ENCODE assay signal across 9 mouse cellular contexts in the genomic region with DNA sequence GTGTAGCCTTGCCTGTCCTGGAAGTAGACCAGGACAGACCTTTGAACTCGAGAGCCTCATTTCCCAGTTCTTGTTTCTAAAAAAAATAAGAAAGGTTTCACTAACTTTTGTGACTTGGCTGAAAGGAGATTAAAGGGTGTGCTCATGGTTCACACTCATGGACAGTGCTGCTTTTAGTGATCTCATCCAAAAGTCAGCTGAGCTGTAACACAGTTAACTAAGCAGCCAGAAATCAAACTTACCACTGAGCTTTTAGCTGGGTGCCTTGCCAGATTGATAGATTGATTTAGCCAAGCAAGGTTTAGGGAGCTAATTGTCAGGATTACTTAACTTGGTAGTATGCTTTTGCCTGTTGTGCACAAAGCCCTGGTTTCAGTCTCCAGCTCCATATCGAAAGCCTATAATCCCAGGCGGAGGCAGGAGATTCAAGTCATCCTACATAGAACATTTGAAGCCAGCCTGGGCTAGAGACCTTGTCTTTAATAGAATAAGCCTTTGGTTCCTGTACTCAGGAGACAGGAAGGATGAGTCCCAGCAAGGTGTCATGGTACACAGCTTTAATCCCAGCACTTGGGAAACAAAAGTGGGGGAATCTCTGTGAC. TPM values are rescaled to one million over a fixed set of nuclear protein-coding genes. Genes with fewer than 3 reads are reported as not detected.
A peak's percentile ranks its signal among the peaks of the same experiment; 100 is the strongest.
DNase-seq lines count a peak whose midpoint lies in the region; ATAC-seq and TF ChIP-seq lines count a peak whose summit lies in the region.
"Had no signal": no experiment of that assay in that cellular context is flagged by ENCODE, and none has a peak within 500 bp of the region (broad histone marks: within the 10 kb centered on the region; RNA-seq: fewer than 3 reads in every experiment).

No protein-coding gene starts in this region.

- TF ChIP-seq POLR2A in CH12.LX (IDR thresholded peaks at IDR 0.05; ENCODE audit: low read depth, low read length) = no peak; the same call in 1 of the 2 replicates
- no peak for TF ChIP-seq POLR2A in thymus, adult 2 months (IDR thresholded peaks at IDR 0.05; ENCODE audit: control insufficient read depth, extremely low read depth, insufficient read depth, low read length, poor library complexity)

- no peak for TF ChIP-seq CTCF in CH12.LX (conservative IDR thresholded peaks at IDR 0.05 in 1 of 2, IDR thresholded peaks at IDR 0.05 in 1 of 2; ENCODE audit: low read depth in 2 of 2, low read length in 2 of 2)
- TF ChIP-seq CTCF in thymus, adult 2 months (IDR thresholded peaks at IDR 0.05; ENCODE audit: borderline replicate concordance, control insufficient read depth, extremely low read depth, insufficient read depth, low read length, poor library complexity) = no peak

- H3K4me1 ChIP-seq in erythroblast, embryonic 14.5 days (ENCODE audit: control insufficient read depth) = peaks cover 49% of the 10 kb centered on the region
- peaks cover 3 to 46% of the 10 kb centered on the region in 2 experiments; a peak in 2 of 4 replicates for H3K4me1 ChIP-seq in CH12.LX (ENCODE audit: control insufficient read depth in 1 of 2, insufficient read depth in 2 of 2)
- H3K4me1 ChIP-seq in forebrain, embryonic 14.5 days (ENCODE audit: control insufficient read depth, insufficient read depth, low read length) = peaks cover 15% of the 10 kb centered on the region
- peaks cover 54% of the 10 kb centered on the region for H3K4me1 ChIP-seq in liver, embryonic 13.5 days (replicated peaks)
- peaks cover 9% of the 10 kb centered on the region for H3K4me1 ChIP-seq in thymus, adult 2 months (replicated peaks; ENCODE audit: control insufficient read depth, insufficient read depth, low read length)

- whole genome bisulfite sequencing in forebrain, embryonic 14.5 days = 80% methylated on average over 3 of the region's 3 CpGs
- 70% methylated on average over 3 of the region's 3 CpGs for WGBS in liver, embryonic 13.5 days (ENCODE audit: insufficient replicate concordance)
- WGBS in thymus, adult 2 months = 82% methylated on average over 3 of the region's 3 CpGs

- dilution Hi-C loops in CH12.LX (cut with MboI; ENCODE audit: extremely low pct_ligation_motif_present, extremely low pct_unique_long_range_greater_than_20kb, low sequenced_read_pairs) = no loop called here

- no peak for TF ChIP-seq EP300 in CH12.LX (IDR thresholded peaks at IDR 0.05; ENCODE audit: low read length)

- H3K9me3 ChIP-seq in erythroblast, embryonic 14.5 days (ENCODE audit: control insufficient read depth, low read length) = no peaks in the 10 kb centered on the region
- H3K9me3 ChIP-seq in CH12.LX (replicated peaks; ENCODE audit: low read length) = no peaks in the 10 kb centered on the region
- H3K9me3 ChIP-seq in forebrain, embryonic 14.5 days (replicated peaks; ENCODE audit: control insufficient read depth, low read length) = no peaks in the 10 kb centered on the region
- H3K9me3 ChIP-seq in liver, embryonic 13.5 days (replicated peaks) = no peaks in the 10 kb centered on the region

- no peak for ATAC-seq in erythroblast, adult 5-6 weeks (replicated peaks; ENCODE audit: low FRiP score, poor library complexity, severe bottlenecking)
- no peak for ATAC-seq in forebrain, embryonic 14.5 days
- no peak for ATAC-seq in liver, embryonic 13.5 days (ENCODE audit: low read depth)
- ATAC-seq: inflammation-experienced regulatory T-cells, adult 6 months had no signal

- H3K27me3 ChIP-seq in erythroblast, embryonic 14.5 days (ENCODE audit: control insufficient read depth) = no peaks in the 10 kb centered on the region
- H3K27me3 ChIP-seq in CH12.LX (replicated peaks) = no peaks in the 10 kb centered on the region
- no peaks in the 10 kb centered on the region for H3K27me3 ChIP-seq in forebrain, embryonic 14.5 days (replicated peaks; ENCODE audit: control insufficient read depth, insufficient read depth, low read length)
- H3K27me3 ChIP-seq in liver, embryonic 13.5 days = no peaks in the 10 kb centered on the region
- H3K27me3 ChIP-seq in thymus, adult 2 months (ENCODE audit: control insufficient read depth, insufficient read depth, low read length) = no peaks in the 10 kb centered on the region

- H3K4me3 ChIP-seq in erythroblast, embryonic 14.5 days (replicated peaks) = peak overlapping the region; percentile 99
- H3K4me3 ChIP-seq in CH12.LX (replicated peaks in 1 of 3; ENCODE audit: low read depth in 2 of 3, low read length in 2 of 3, poor library complexity in 1 of 3) = peak overlapping the region; percentile 49 to 99 (median 80)
- peak overlapping the region; percentile 87 for H3K4me3 ChIP-seq in forebrain, embryonic 14.5 days (ENCODE audit: low read depth, low read length)
- peak overlapping the region; percentile 77 for H3K4me3 ChIP-seq in liver, embryonic 13.5 days (replicated peaks)
- no peak overlapping the region for H3K4me3 ChIP-seq in thymus, adult 2 months (ENCODE audit: control insufficient read depth, insufficient read depth, low read length)

- peak overlapping the region; percentile 92 for H3K9ac ChIP-seq in CH12.LX (ENCODE audit: insufficient read depth, low read depth)
- H3K9ac ChIP-seq in forebrain, embryonic 14.5 days (ENCODE audit: low read length) = peak overlapping the region; percentile 94
- H3K9ac ChIP-seq in liver, embryonic 13.5 days = peak overlapping the region; percentile 92

- H3K4me2 ChIP-seq in CH12.LX (ENCODE audit: insufficient read depth, low read depth, poor library complexity, severe bottlenecking) = peak overlapping the region; percentile 98
- peak overlapping the region; percentile 97 for H3K4me2 ChIP-seq in forebrain, embryonic 14.5 days (ENCODE audit: low read length)
- H3K4me2 ChIP-seq in liver, embryonic 13.5 days = peak overlapping the region; percentile 81

- no peak for TF ChIP-seq RAD21 in CH12.LX (IDR thresholded peaks at IDR 0.05; ENCODE audit: low read depth, low read length)

- H3K27ac ChIP-seq in CH12.LX (ENCODE audit: insufficient read depth, low read depth) = no peak overlapping the region
- H3K27ac ChIP-seq in forebrain, embryonic 14.5 days (ENCODE audit: low read depth, low read length) = no peak overlapping the region
- peak overlapping the region; percentile 31; the same call in 1 of the 2 replicates for H3K27ac ChIP-seq in liver, embryonic 13.5 days
- H3K27ac ChIP-seq in thymus, adult 2 months (ENCODE audit: control insufficient read depth, insufficient read depth, low read length) = no peak overlapping the region

- in situ Hi-C loops in CH12.LX (cut with MboI; ENCODE audit: low pct_ligation_motif_present, low pct_unique_long_range_greater_than_20kb, low sequenced_read_pairs) = no loop called here

- DNase-seq in CH12.LX (ENCODE audit: extremely low read depth) = no peak
- DNase-seq in forebrain, embryonic 14.5 days (ENCODE audit: low spot score) = no peak
- DNase-seq in liver, embryonic 13.5 days = no peak
- DNase-seq in cerebellum, postnatal 4 days (ENCODE audit: low spot score in 2 of 2) = no peak
- no peak for DNase-seq in left cerebral cortex, adult 9 months (ENCODE audit: low spot score in 2 of 2)
- no peak for DNase-seq in thymus, adult 2 months

- peaks cover 61% of the 10 kb centered on the region for H3K79me2 ChIP-seq in CH12.LX (replicated peaks; ENCODE audit: control insufficient read depth, extremely low read depth, insufficient read depth, poor library complexity, severe bottlenecking)

- H3K36me3 ChIP-seq in erythroblast, embryonic 14.5 days (ENCODE audit: control insufficient read depth) = peaks cover 76% of the 10 kb centered on the region
- peaks cover 36 to 66% of the 10 kb centered on the region in 2 experiments for H3K36me3 ChIP-seq in CH12.LX (replicated peaks in 1 of 2; ENCODE audit: control insufficient read depth in 1 of 2, insufficient read depth in 1 of 2, low read length in 1 of 2)
- peaks cover 62% of the 10 kb centered on the region for H3K36me3 ChIP-seq in forebrain, embryonic 14.5 days (ENCODE audit: control insufficient read depth, insufficient read depth, low read length)
- peaks cover 60% of the 10 kb centered on the region for H3K36me3 ChIP-seq in liver, embryonic 13.5 days
- peaks cover 29% of the 10 kb centered on the region for H3K36me3 ChIP-seq in thymus, adult 2 months (ENCODE audit: control insufficient read depth, insufficient read depth, low read length)

RNA-seq across cellular contexts. Expression of gene Rnps1, which starts 1.8 kb away (rescaled TPM):
- polyA plus RNA-seq in erythroblast, embryonic 14.5 days (2012) = 18.1 and 24.0 TPM in 2 replicates
- total RNA-seq in erythroblast, adult 5-6 weeks (2015; ENCODE audit: low replicate concordance) = 38.7 and 42.8 TPM in 2 replicates
- 43.6 and 43.7 TPM in 2 replicates for total RNA-seq in erythroblast, adult 5-6 weeks (2017; ENCODE audit: low replicate concordance)
- total RNA-seq in CH12.LX (2012; rRNA removed) (160 and 186 TPM in 2 replicates), CH12.LX (2014; rRNA removed) (288 and 302 TPM in 2 replicates)
- 252 and 255 TPM in 2 replicates for polyA plus RNA-seq in CH12.LX (2012; ENCODE audit: insufficient read length, low read depth)
- 304 and 325 TPM in 2 replicates for polyA plus RNA-seq in forebrain, embryonic 14.5 days (2014; fragmentation: Nextera tagmentation; extraction: Ambion mirVana)
- 151 and 173 TPM in 2 replicates for polyA plus RNA-seq in liver, embryonic 13.5 days (2015; fragmentation: Nextera tagmentation; extraction: Ambion mirVana)
- 241 and 251 TPM in 2 replicates for polyA plus RNA-seq in thymus, adult 2 months (2012; rRNA removed)

RNA-seq across cellular contexts. Expression of gene Eci1, which starts 10.3 kb away (rescaled TPM):
- 9.3 and 10.6 TPM in 2 replicates for polyA plus RNA-seq in erythroblast, embryonic 14.5 days (2012)
- 2.7 and 5.4 TPM in 2 replicates for total RNA-seq in erythroblast, adult 5-6 weeks (2015; ENCODE audit: low replicate concordance)
- 4.3 and 15.3 TPM in 2 replicates for total RNA-seq in erythroblast, adult 5-6 weeks (2017; ENCODE audit: low replicate concordance)
- 97.4 and 122 TPM in 2 replicates for total RNA-seq in CH12.LX (2012; rRNA removed)
- 94.7 and 100 TPM in 2 replicates for total RNA-seq in CH12.LX (2014; rRNA removed)
- 70.1 and 74.1 TPM in 2 replicates for polyA plus RNA-seq in CH12.LX (2012; ENCODE audit: insufficient read length, low read depth)
- polyA plus RNA-seq in forebrain, embryonic 14.5 days (2014; fragmentation: Nextera tagmentation; extraction: Ambion mirVana) = 31.5 and 31.8 TPM in 2 replicates
- 94.4 and 95.3 TPM in 2 replicates for polyA plus RNA-seq in liver, embryonic 13.5 days (2015; fragmentation: Nextera tagmentation; extraction: Ambion mirVana)
- 41.6 and 57.0 TPM in 2 replicates for polyA plus RNA-seq in thymus, adult 2 months (2012; rRNA removed)

RNA-seq across cellular contexts. Expression of gene Dnase1l2, which starts 26.8 kb away (rescaled TPM):
- 0.15 TPM in 1 of 2 replicates, not detected in the other for polyA plus RNA-seq in erythroblast, embryonic 14.5 days (2012)
- total RNA-seq in erythroblast, adult 5-6 weeks (2015; ENCODE audit: low replicate concordance) = 2.1 TPM in 1 of 2 replicates, not detected in the other
- total RNA-seq in erythroblast, adult 5-6 weeks (2017; ENCODE audit: low replicate concordance) = 0.85 and 5.6 TPM in 2 replicates
- total RNA-seq in CH12.LX (2012; rRNA removed) (1.5 and 1.6 TPM in 2 replicates), CH12.LX (2014; rRNA removed) (0.82 TPM in 2 replicates)
- polyA plus RNA-seq in CH12.LX (2012; ENCODE audit: insufficient read length, low read depth) = 1.1 and 1.3 TPM in 2 replicates
- 2.3 and 3.5 TPM in 2 replicates for polyA plus RNA-seq in forebrain, embryonic 14.5 days (2014; fragmentation: Nextera tagmentation; extraction: Ambion mirVana)
- polyA plus RNA-seq in liver, embryonic 13.5 days (2015; fragmentation: Nextera tagmentation; extraction: Ambion mirVana) = 0.33 and 0.68 TPM in 2 replicates
- polyA plus RNA-seq in thymus, adult 2 months (2012; rRNA removed) = 11.3 and 18.2 TPM in 2 replicates

RNA-seq across cellular contexts. Expression of gene E4f1, which starts 54.0 kb away (rescaled TPM):
- 6.2 and 7.3 TPM in 2 replicates for polyA plus RNA-seq in erythroblast, embryonic 14.5 days (2012)
- 15.0 and 20.9 TPM in 2 replicates for total RNA-seq in erythroblast, adult 5-6 weeks (2015; ENCODE audit: low replicate concordance)
- total RNA-seq in erythroblast, adult 5-6 weeks (2017; ENCODE audit: low replicate concordance) = 13.4 and 14.1 TPM in 2 replicates
- total RNA-seq in CH12.LX (2012; rRNA removed) (21.5 and 22.7 TPM in 2 replicates), CH12.LX (2014; rRNA removed) (10.0 and 10.2 TPM in 2 replicates)
- polyA plus RNA-seq in CH12.LX (2012; ENCODE audit: insufficient read length, low read depth) = 16.2 and 17.4 TPM in 2 replicates
- polyA plus RNA-seq in forebrain, embryonic 14.5 days (2014; fragmentation: Nextera tagmentation; extraction: Ambion mirVana) = 8.3 and 16.9 TPM in 2 replicates
- polyA plus RNA-seq in liver, embryonic 13.5 days (2015; fragmentation: Nextera tagmentation; extraction: Ambion mirVana) = 11.7 and 13.0 TPM in 2 replicates
- 166 and 188 TPM in 2 replicates for polyA plus RNA-seq in thymus, adult 2 months (2012; rRNA removed)

RNA-seq across cellular contexts. Expression of gene Pgp, which starts 54.0 kb away (rescaled TPM):
- 13.0 and 15.1 TPM in 2 replicates for polyA plus RNA-seq in erythroblast, embryonic 14.5 days (2012)
- 14.2 and 20.2 TPM in 2 replicates for total RNA-seq in erythroblast, adult 5-6 weeks (2015; ENCODE audit: low replicate concordance)
- 6.1 and 8.1 TPM in 2 replicates for total RNA-seq in erythroblast, adult 5-6 weeks (2017; ENCODE audit: low replicate concordance)
- total RNA-seq in CH12.LX (2012; rRNA removed) = 14.2 and 17.3 TPM in 2 replicates
- 31.1 and 41.8 TPM in 2 replicates for total RNA-seq in CH12.LX (2014; rRNA removed)
- 41.1 and 41.6 TPM in 2 replicates for polyA plus RNA-seq in CH12.LX (2012; ENCODE audit: insufficient read length, low read depth)
- polyA plus RNA-seq in forebrain, embryonic 14.5 days (2014; fragmentation: Nextera tagmentation; extraction: Ambion mirVana) = 54.7 and 56.5 TPM in 2 replicates
- 84.0 and 86.7 TPM in 2 replicates for polyA plus RNA-seq in liver, embryonic 13.5 days (2015; fragmentation: Nextera tagmentation; extraction: Ambion mirVana)
- polyA plus RNA-seq in thymus, adult 2 months (2012; rRNA removed) = 58.8 and 65.4 TPM in 2 replicates
